Mouse (Mus musculus): ENCODE results near the gene Gm45062. TPM values are rescaled to one million over a fixed set of nuclear protein-coding genes. Genes with fewer than 3 reads are reported as not detected.
A peak's percentile ranks its signal among the peaks of the same experiment; 100 is the strongest.

Gene Gm45062
- total and polyA plus RNA-seq, 2 experiments from 2014 or later, result 1.4 to 5.4 TPM

DNA sequence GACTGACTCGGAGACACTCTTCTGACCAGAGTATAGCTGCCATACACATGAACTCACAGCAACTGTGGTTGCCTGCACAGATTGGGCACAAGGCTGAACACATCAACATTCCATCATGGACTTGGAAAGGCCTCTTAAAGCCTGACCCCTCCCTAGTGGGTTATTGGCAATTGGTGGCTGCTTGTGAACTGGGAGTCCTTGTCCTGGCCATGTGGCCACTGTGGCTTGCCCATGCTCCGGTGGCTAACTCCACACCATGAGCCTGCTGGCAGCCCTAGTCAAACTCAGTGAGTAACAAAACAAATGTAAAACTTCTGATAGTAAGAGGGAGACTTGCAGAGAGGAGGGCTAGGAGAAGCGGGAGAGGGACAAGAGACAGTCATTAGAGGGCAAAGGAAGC lies 212.9 kb downstream of the Gm45062 start:
- no peaks in the 10 kb centered on the region for H3K27me3 ChIP-seq (ENCODE audit: insufficient read depth, low read length)
- H3K27ac ChIP-seq (ENCODE audit: low read depth, low read length), result no peak overlapping the region
- DNase-seq (no peak), ATAC-seq (no peak)
- 91% methylated on average over 3 of the region's 3 CpGs for WGBS
- no peaks in the 10 kb centered on the region for H3K9me3 ChIP-seq (ENCODE audit: low read length)
- no peak overlapping the region for H3K4me2 ChIP-seq (ENCODE audit: low read depth)
- no peak overlapping the region for H3K4me3 ChIP-seq (ENCODE audit: low read depth, low read length)
- H3K36me3 ChIP-seq (ENCODE audit: insufficient read depth), result no peaks in the 10 kb centered on the region
- H3K4me1 ChIP-seq (ENCODE audit: insufficient read depth), result no peaks in the 10 kb centered on the region; the same call in 1 of the 2 replicates
- no peak overlapping the region for H3K9ac ChIP-seq
- TF ChIP-seq CTCF (IDR thresholded peaks at IDR 0.05; ENCODE audit: low read depth), result no peak

DNA sequence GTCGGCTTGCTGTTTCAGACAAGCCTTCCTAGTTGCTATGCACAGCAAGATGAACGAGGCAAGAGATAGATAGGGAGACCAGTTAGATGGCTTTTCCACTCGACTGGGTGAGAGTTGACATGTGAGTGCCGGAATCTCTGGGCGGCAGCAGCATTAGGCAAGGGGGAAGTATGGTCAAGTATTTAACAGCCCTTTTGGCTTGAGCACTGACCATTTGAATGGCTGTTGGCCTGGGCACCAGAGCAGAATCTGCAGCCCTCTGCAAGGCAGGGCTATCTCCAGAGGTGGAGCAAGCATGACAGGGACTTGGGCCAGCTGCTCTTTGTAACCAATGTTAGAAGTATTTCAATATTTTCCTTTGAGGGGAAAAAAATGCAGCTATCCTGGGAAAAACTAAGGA lies 213.7 kb downstream of the Gm45062 start:
- Histone ChIP-seq H3K4me1 (ENCODE audit: insufficient read depth) (no peaks in the 10 kb centered on the region), H3K4me2 (ENCODE audit: low read depth) (no peak overlapping the region), H3K4me3 (ENCODE audit: low read depth, low read length) (no peak overlapping the region), H3K27ac (ENCODE audit: low read depth, low read length) (no peak overlapping the region), H3K9ac (no peak overlapping the region), H3K27me3 (ENCODE audit: insufficient read depth, low read length) (no peaks in the 10 kb centered on the region), H3K36me3 (ENCODE audit: insufficient read depth) (no peaks in the 10 kb centered on the region), H3K9me3 (ENCODE audit: low read length) (no peaks in the 10 kb centered on the region)
- no peak for TF ChIP-seq CTCF (IDR thresholded peaks at IDR 0.05; ENCODE audit: low read depth)
- WGBS, result 85% methylated on average over 5 of the region's 5 CpGs
- ATAC-seq, result no peak
- no peak for DNase-seq

DNA sequence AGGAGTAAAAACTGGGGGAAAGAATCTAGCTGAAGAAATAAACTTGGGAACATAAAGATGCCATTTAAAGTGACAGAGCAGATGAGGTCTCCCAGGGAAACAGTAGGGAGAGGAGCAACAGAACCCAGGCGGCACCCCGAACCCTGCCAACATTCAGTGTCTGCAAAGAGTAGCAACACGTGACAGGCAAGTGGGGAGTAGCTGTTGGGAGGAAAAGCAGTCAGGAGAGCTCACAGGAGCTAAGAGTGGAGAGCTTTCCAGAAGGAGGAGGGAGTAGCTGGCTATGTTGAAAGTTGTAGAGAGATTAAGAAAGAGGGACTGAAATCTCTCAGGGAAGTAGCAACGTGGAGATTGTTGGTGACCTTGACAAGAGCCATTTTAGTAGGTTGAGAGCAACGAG lies 214.2 kb downstream of the Gm45062 start:
- no peak for TF ChIP-seq CTCF (IDR thresholded peaks at IDR 0.05; ENCODE audit: low read depth)
- no peak overlapping the region for H3K4me2 ChIP-seq (ENCODE audit: low read depth)
- no peak overlapping the region for H3K27ac ChIP-seq (ENCODE audit: low read depth, low read length)
- H3K36me3 ChIP-seq (ENCODE audit: insufficient read depth), result no peaks in the 10 kb centered on the region
- no peak overlapping the region for H3K4me3 ChIP-seq (ENCODE audit: low read depth, low read length)
- H3K27me3 ChIP-seq (ENCODE audit: insufficient read depth, low read length), result no peaks in the 10 kb centered on the region
- ATAC-seq (peak; percentile 82), DNase-seq (peak; percentile 51)
- H3K9ac ChIP-seq, result no peak overlapping the region
- no peaks in the 10 kb centered on the region for H3K4me1 ChIP-seq (ENCODE audit: insufficient read depth)
- no peaks in the 10 kb centered on the region for H3K9me3 ChIP-seq (ENCODE audit: low read length)
- 50% methylated on average over 5 of the region's 5 CpGs for WGBS

DNA sequence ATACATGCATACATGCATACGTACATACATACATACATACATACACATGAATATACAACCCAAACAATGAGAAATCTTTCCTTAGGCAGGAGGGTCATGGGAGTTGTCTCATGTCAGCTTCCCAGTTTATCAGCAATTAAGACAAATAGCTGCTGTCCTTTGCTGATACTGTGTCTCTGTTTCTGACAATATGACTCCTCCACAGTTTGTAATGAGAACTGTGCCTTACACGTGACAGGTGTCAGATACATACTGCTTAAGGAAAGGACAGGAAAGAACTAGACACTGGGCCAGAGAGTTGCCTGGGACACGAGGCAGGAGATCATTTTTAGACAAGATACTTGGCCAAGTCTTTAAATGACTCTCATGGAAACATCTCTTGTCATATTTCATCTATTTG lies 215.1 kb downstream of the Gm45062 start:
- H3K9ac ChIP-seq, result no peak overlapping the region
- H3K27me3 ChIP-seq (ENCODE audit: insufficient read depth, low read length), result no peaks in the 10 kb centered on the region
- 75% methylated on average over 3 of the region's 3 CpGs for WGBS
- DNase-seq (no peak), ATAC-seq (no peak)
- no peak overlapping the region for H3K27ac ChIP-seq (ENCODE audit: low read depth, low read length)
- no peak overlapping the region for H3K4me2 ChIP-seq (ENCODE audit: low read depth)
- H3K9me3 ChIP-seq (ENCODE audit: low read length), result no peaks in the 10 kb centered on the region
- no peaks in the 10 kb centered on the region for H3K36me3 ChIP-seq (ENCODE audit: insufficient read depth)
- TF ChIP-seq CTCF (IDR thresholded peaks at IDR 0.05; ENCODE audit: low read depth), result no peak
- no peak overlapping the region for H3K4me3 ChIP-seq (ENCODE audit: low read depth, low read length)
- H3K4me1 ChIP-seq (ENCODE audit: insufficient read depth), result no peaks in the 10 kb centered on the region

DNA sequence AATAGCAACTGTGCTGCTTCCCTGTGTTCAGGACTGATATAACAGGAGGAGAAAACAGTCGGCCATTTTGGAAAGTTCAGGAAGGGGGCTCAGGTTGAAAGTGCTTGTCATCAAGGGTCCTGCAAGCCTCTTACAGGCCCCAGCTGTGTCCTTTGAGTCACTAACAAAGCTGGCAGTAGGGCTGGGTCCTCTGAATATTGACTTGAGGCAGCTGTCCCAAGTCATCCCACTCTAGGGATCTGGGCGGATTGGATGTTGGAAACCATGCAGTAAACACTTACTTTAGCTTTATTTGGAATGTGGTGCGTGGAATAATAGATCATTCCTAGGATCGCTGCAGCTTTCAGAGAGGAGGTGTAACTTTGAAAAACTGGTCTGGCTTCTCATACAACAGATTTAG lies 215.6 kb downstream of the Gm45062 start:
- DNase-seq, result no peak
- Histone ChIP-seq H3K4me3 (ENCODE audit: low read depth, low read length) (no peak overlapping the region), H3K36me3 (ENCODE audit: insufficient read depth) (no peaks in the 10 kb centered on the region), H3K4me1 (ENCODE audit: insufficient read depth) (no peaks in the 10 kb centered on the region), H3K9ac (no peak overlapping the region), H3K4me2 (ENCODE audit: low read depth) (no peak overlapping the region), H3K27me3 (ENCODE audit: insufficient read depth, low read length) (no peaks in the 10 kb centered on the region), H3K9me3 (ENCODE audit: low read length) (no peaks in the 10 kb centered on the region), H3K27ac (ENCODE audit: low read depth, low read length) (no peak overlapping the region)
- TF ChIP-seq CTCF (IDR thresholded peaks at IDR 0.05; ENCODE audit: low read depth), result no peak
- WGBS, result 90% methylated on average over 4 of the region's 4 CpGs
- ATAC-seq, result no peak

DNA sequence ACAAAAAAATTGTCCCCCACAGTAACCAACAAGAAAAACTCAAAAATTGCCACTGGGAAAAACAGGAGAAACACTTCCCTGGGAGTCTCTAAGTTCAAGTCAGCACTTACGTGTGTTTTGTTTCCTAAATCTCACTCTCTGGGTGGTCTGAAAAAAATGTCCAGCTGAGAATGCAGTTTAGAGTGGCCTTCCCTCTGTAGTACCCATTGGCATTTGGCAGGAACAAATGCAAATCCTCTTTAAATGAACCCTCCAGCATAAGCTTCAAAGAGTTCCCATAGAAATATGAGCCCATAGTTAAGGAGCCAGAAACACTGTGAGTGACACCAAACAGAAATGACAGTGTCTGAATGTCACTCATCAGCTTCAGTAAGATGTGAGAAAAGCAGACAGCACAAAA lies 219.9 kb downstream of the Gm45062 start:
- H3K4me3 ChIP-seq (ENCODE audit: low read depth, low read length), result no peak overlapping the region
- TF ChIP-seq CTCF (IDR thresholded peaks at IDR 0.05; ENCODE audit: low read depth), result no peak
- ATAC-seq (no peak), DNase-seq (no peak)
- no peak overlapping the region for H3K9ac ChIP-seq
- H3K36me3 ChIP-seq (ENCODE audit: insufficient read depth), result no peaks in the 10 kb centered on the region
- H3K27ac ChIP-seq (ENCODE audit: low read depth, low read length), result no peak overlapping the region
- no peak overlapping the region for H3K4me2 ChIP-seq (ENCODE audit: low read depth)
- no peaks in the 10 kb centered on the region for H3K4me1 ChIP-seq (ENCODE audit: insufficient read depth)
- no peaks in the 10 kb centered on the region for H3K27me3 ChIP-seq (ENCODE audit: insufficient read depth, low read length)
- no peaks in the 10 kb centered on the region for H3K9me3 ChIP-seq (ENCODE audit: low read length)
- WGBS, result 29% methylated on average over 1 of the region's 1 CpGs

DNA sequence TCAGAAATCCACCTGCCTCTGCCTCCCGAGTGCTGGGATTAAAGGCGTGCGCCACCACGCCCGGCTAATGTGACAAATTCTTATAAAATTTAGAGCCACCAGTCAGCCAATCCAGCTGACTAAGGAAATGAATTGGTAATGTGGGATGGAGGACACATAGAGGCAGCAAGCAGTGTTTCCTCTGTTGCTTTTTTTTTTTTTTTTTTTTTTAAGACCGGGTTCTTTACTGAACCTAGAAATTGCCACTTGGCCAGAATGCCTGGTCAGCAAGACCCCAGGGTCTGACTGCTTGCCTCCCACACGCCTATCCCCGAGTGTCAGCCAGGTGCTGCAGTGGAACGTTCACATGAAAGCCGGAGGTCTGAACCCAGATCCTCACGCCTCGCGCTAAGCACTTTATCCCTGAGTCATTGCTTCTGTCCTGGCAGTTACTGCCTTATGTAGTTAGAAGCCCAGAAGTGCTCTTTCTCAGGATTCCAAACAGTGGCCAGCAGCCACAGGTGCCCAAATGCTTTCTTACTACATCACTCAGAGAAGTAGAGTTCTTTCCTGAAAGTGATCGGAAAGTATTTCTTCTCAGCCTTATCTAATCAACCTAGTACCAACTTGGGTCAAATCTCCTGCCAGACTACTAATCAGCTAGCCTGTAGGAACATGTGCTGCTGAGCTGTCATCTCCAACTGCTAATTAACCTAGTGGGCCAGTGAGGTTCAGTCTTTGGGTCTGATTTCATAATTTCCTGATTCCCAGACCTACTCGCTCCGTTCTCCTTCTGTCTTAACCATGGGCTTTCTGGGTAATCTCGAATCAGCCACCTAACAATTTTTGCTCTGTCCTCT lies 225.4 kb downstream of the Gm45062 start:
- H3K9me3 ChIP-seq (ENCODE audit: low read length), result no peaks in the 10 kb centered on the region
- no peak for TF ChIP-seq CTCF (IDR thresholded peaks at IDR 0.05; ENCODE audit: low read depth)
- DNase-seq (no peak), ATAC-seq (no peak)
- no peak overlapping the region for H3K4me3 ChIP-seq (ENCODE audit: low read depth, low read length)
- H3K9ac ChIP-seq, result no peak overlapping the region
- 94% methylated on average over 17 of the region's 17 CpGs for WGBS
- no peaks in the 10 kb centered on the region for H3K27me3 ChIP-seq (ENCODE audit: insufficient read depth, low read length)
- no peak overlapping the region for H3K4me2 ChIP-seq (ENCODE audit: low read depth)
- no peaks in the 10 kb centered on the region for H3K36me3 ChIP-seq (ENCODE audit: insufficient read depth)
- no peaks in the 10 kb centered on the region for H3K4me1 ChIP-seq (ENCODE audit: insufficient read depth)
- H3K27ac ChIP-seq (ENCODE audit: low read depth, low read length), result no peak overlapping the region
